In the genomic region with DNA sequence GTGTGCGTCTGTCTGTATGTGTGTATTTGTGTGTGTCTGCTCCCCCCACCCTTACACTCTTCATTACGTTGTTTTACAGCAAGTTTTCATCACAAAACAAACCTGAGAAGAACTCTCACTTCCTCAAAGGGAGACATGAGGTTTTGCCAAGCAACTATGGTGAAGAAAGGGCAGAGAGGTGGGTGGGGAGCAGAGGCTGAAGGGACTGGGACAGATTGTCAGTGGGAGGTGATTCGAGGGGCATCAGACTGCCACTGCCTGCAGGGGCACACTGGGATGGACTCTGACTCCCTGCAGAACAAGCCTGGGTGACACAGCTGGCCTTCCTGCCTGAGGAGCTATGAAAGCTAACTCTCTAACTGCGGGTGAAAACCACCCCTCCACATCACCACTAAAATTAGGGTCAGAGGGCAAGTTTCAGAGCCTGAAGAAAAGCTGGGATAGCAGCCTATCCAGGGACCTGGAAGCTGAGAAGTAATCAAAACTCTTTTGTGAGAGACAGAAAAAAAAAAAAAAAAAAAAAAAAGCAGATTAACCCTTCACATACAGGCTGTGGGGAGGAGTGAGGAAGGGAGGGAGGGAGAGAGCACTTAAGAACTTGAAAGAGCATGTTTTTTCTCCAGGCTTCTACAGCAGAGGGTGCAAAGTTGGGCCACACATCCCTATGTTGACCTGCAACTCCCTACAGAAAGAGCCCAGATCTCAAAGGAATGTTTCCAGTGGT, we compare ENCODE assay signal across 1 mouse cellular context.
TF ChIP-seq lines count a peak whose summit lies in the region.

No protein-coding gene starts in this region.

TF ChIP-seq in CH12.LX, 34 proteins besides CTCF, POLR2A, EP300 and RAD21:
- TF ChIP-seq IRF4 (IDR thresholded peaks at IDR 0.05; ENCODE audit: low read depth, low read length) (peak; percentile 84), ELF1 (IDR thresholded peaks at IDR 0.05; ENCODE audit: low read depth, low read length) (0 out of 2 replicates have a peak, but pooled peaks have one; percentile 16), CHD2 (IDR thresholded peaks at IDR 0.05; ENCODE audit: low read length) (no peak), KAT2A (IDR thresholded peaks at IDR 0.05; ENCODE audit: insufficient replicate concordance, low read length) (no peak), TCF12 (IDR thresholded peaks at IDR 0.05; ENCODE audit: low read depth, low read length) (no peak), MXI1 (IDR thresholded peaks at IDR 0.05; ENCODE audit: low read depth, low read length) (0 out of 2 replicates have a peak, but pooled peaks have one; percentile 22), NRF1 (IDR thresholded peaks at IDR 0.05; ENCODE audit: low read depth, low read length) (no peak), ZNF384 (IDR thresholded peaks at IDR 0.05; ENCODE audit: low read depth, low read length) (peak; percentile 85), UBTF (IDR thresholded peaks at IDR 0.05; ENCODE audit: low read depth, low read length) (no peak), MYC (IDR thresholded peaks at IDR 0.05; ENCODE audit: low read depth, low read length) (peak; percentile 67; the same call in 1 of the 2 replicates), MAZ (IDR thresholded peaks at IDR 0.05; ENCODE audit: low read depth, low read length) (peak; percentile 57; the same call in 1 of the 2 replicates)
